In genomic region chr13:64052281-64052680, GRCm38 (mm10) we compare ENCODE assay signal across 29 mouse cellular contexts. TPM values are rescaled to one million over a fixed set of nuclear protein-coding genes. Genes with fewer than 3 reads are reported as not detected.
"Had no signal": no experiment of that assay in that cellular context is flagged by ENCODE, and none has a peak within 500 bp of the region (broad histone marks: within the 10 kb centered on the region; RNA-seq: fewer than 3 reads in every experiment).

No protein-coding gene starts in this region.

RNA-seq across cellular contexts. Expression of gene Hsd17b3, which starts 36.7 kb away (rescaled TPM):
- total RNA-seq: common myeloid progenitor, adult 5-6 weeks; forebrain, postnatal 0 days; gastrocnemius, adult 18-20 months; gastrocnemius, adult 2 months; gastrocnemius, adult 8-10 months; gastrocnemius, postnatal 10 days; gastrocnemius, postnatal 14 days; gastrocnemius, postnatal 25 days; gastrocnemius, postnatal 36 days; gastrocnemius, postnatal 4 days; granulocyte monocyte progenitor cell, adult 5-6 weeks; heart, adult 18-20 months; heart, adult 2 months had no signal
- polyA plus RNA-seq: cerebellum, adult 2 months; cortical plate, adult 2 months; embryonic facial prominence, embryonic 10.5 days; embryonic facial prominence, embryonic 11.5 days; embryonic facial prominence, embryonic 12.5 days; embryonic facial prominence, embryonic 13.5 days; embryonic facial prominence, embryonic 14.5 days; embryonic facial prominence, embryonic 15.5 days; erythroblast, embryonic 14.5 days; forebrain, embryonic 11.5 days; forebrain, embryonic 12.5 days; forebrain, embryonic 13.5 days; forebrain, embryonic 14.5 days; forebrain, embryonic 15.5 days; forebrain, embryonic 16.5 days; frontal cortex, adult 2 months; heart, adult 2 months had no signal
